Mouse (Mus musculus) heart, postnatal 14 days (tissue): ENCODE measurements around the gene Ostn. TPM values are rescaled to one million over a fixed set of nuclear protein-coding genes. Genes with fewer than 3 reads are reported as not detected.

Experiments used
- DNase-seq, 2 experiments: peaks; one replicate each; pipeline ENCODE4 v3.0.0; 2021 to 2022
- intact Hi-C: fragments of 180-260 bp; cut with DNase I; formaldehyde crosslinking; loops from one replicate; pipeline ENCODE4 v1.15.1; 2025
- total RNA-seq, 2 experiments: library from RNA; stranded (reverse); gene quantifications; 2 replicates each; pipeline ENCODE4 v1.2.3; 2021

Ostn gene
- total RNA-seq, 2 experiments from 2014 or later: not detected

DNA sequence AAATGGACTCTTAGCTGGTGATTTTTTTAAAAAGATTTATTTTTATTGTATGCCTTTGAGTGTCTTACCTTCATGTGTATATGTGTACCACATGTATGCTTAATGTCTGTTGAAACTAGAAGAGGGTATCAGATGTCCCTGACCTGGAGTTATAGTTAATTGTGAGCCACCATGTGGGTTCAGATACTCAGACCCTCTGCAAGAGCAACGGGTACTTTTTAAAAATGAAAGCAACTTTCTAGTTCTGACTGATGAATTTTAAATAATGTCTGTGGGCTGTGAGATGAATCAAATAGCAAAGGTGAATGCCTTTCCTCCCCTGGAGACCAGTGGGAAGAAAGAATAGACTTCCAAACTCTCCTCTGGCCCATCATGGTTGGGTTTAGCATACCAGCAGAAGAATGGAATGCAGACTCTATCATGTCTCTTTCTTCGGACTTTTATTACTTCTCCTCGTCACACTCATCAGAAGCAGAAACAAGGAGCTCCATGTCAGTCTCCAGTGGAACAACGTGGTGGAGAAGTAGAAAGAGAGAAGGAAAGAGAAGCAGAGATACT is 79.6 kb downstream of the Ostn start:
- intact Hi-C loops: no loop called here
- DNase-seq: no peak

- no peak for DNase-seq
- intact Hi-C loops: no loop called here
Measured at GRCm38 (mm10) chr16:27387634-27388611, 80.6 kb downstream of the Ostn start.

GRCm38 (mm10) chr16:27388761-27389451 is 81.6 kb downstream of the Ostn start, which contains the start of gene Ccdc50:
Ccdc50 (plus strand) TSS chr16:27388869.
- DNase-seq: peak; percentile 82 to 86
- intact Hi-C loops: no loop called here

GRCm38 (mm10) chr16:27389534-27390282 is 82.4 kb downstream of the Ostn start:
- DNase-seq: peak in 1 of 2 experiments; percentile 28
- intact Hi-C loops: no loop called here

GRCm38 (mm10) chr16:27390306-27390705 is 83.0 kb downstream of the Ostn start:
- no peak for DNase-seq
- intact Hi-C loops: no loop called here

GRCm38 (mm10) chr16:27391845-27392244 is 84.6 kb downstream of the Ostn start:
- DNase-seq: no peak
- intact Hi-C loops: no loop called here

DNA sequence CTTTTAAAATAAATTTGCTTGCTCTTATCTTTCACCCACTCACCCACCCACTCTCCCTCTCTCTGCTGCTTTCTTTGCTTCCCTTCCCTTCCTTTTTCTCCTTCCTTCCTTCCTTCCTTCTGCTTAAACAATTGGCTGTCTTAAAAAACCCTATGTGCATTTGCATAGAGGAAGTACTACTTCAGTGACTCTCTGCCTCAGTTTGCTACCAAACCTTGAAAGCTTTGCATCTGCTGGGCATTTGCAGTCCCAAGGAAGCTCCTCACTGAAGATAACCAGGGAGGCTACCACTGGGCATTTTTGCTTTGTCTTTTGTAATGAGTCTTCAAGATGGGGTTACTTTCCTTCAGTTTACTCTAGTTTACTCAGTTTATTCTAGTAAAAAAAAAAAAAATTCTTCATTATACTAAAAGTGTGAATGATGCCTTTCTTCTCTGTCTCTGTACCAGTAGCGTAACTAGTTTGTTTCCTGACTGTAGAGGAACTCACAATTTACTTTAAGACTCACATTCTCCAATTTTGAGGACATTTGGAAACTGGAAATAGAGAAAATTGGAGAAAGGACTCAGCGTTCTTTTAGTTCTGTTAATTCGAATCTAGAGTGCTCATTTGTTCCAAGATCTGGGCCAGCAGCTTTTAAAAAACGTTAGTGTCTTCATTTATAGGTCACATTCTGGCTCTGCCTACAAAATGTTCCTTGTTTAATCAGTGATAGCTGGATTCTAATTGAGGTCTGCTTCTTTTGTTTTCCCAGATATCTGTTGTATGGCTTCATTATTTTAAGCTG is 88.2 kb downstream of the Ostn start:
- intact Hi-C loops: no loop called here
- no peak for DNase-seq

- intact Hi-C loops: no loop called here
- DNase-seq: no peak
Measured at GRCm38 (mm10) chr16:27396951-27397350, 89.7 kb downstream of the Ostn start.

DNA sequence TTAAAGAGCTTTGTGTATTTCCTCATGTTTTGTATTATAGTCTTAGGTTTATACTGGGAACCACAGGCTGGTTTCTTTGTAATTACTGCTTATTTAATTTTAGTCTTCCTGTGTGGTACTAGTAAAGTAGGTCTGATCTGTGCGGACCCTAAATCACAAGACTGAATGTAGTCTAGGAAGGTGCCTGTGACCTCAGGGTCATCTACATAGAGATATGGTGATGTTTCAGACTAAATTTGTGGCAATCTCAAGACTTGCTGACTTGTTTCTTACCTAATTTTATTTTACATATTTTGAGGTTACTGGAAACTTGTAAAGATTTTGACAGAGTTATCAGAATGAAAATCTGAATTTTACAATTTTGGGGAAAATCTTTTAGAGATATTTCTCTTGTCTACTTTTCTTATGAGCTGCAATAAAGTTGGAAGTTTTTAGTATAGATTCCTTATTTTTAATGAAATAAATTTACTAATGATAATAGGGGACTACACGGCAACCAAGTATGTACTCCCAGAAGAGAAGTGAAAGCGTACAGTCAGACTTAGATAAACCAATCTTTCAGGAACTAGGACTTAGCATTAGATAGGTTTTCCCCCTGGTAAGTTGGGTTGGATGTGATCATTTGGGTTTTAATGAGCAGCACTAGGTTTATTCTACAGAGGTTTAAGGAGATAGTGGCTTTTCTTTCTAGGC is 91.9 kb downstream of the Ostn start:
- no peak for DNase-seq
- intact Hi-C loops: no loop called here

DNA sequence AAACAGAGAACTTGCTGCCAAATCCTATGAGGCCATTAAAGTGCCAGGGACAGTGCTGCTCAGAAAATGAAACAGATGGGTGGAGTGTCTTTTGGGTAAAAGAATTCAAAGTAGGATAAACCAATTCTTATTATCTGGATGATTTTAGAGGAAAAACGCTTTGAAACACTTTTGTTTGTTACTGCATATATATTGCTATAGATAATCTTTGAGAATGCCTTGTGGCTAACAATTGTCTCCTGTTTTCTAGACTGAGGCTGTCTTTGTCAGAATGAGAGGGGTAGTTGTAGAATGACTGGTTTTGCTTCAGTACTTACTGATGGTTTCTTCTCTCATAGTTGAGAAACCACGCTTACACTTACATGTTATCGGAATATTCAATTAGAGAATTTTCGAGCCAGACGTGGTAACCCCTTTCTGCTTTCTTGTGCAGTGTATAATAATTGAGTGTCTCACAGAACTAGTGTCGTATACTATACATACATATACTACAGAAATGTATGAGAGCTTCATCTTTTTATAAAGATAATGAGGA is 92.5 kb downstream of the Ostn start:
- intact Hi-C loops: no loop called here
- DNase-seq: no peak

Other genes with a start within 250 kb of the Ostn start
- gene Uts2b, start 62.8 kb downstream of the Ostn start, total RNA-seq: under 1 TPM in 1 of 2 experiments, not detected in 1; 0.93 TPM
- gene Ccdc50, start 81.4 kb downstream of the Ostn start, total RNA-seq: 10 to 100 TPM; 45.6 to 46.8 TPM